Mouse (Mus musculus): ENCODE data around the gene Epb41l1. TPM values are rescaled to one million over a fixed set of nuclear protein-coding genes. Genes with fewer than 3 reads are reported as not detected.

Epb41l1 gene
- polyA plus RNA-seq, 1 experiment from 2014 or later: 1.2 TPM

GRCm38 (mm10) chr2:156540991-156541390 is 120.3 kb downstream of the Epb41l1 start:
- ATAC-seq (ENCODE audit: extremely low read depth, insufficient number of reproducible peaks, low FRiP score, low TSS enrichment): no peak
- H3K9ac ChIP-seq: no peak overlapping the region
- peaks cover 12% of the 10 kb centered on the region for H3K36me3 ChIP-seq
- peaks cover 5% of the 10 kb centered on the region for H3K4me1 ChIP-seq
- no peaks in the 10 kb centered on the region for H3K27me3 ChIP-seq (replicated peaks)
- H3K9me3 ChIP-seq: no peaks in the 10 kb centered on the region
- 78% methylated on average over 7 of the region's 7 CpGs for WGBS
- no peak overlapping the region for H3K4me2 ChIP-seq
- H3K4me3 ChIP-seq: no peak overlapping the region
- H3K27ac ChIP-seq (replicated peaks): no peak overlapping the region

GRCm38 (mm10) chr2:156542410-156542809 is 121.7 kb downstream of the Epb41l1 start:
- Histone ChIP-seq H3K27ac (replicated peaks) (no peak overlapping the region), H3K4me1 (peaks cover 9% of the 10 kb centered on the region), H3K9ac (no peak overlapping the region), H3K36me3 (peaks cover 12% of the 10 kb centered on the region), H3K4me3 (no peak overlapping the region), H3K9me3 (no peaks in the 10 kb centered on the region), H3K4me2 (no peak overlapping the region), H3K27me3 (replicated peaks) (no peaks in the 10 kb centered on the region)
- 75% methylated on average over 8 of the region's 8 CpGs for WGBS
- ATAC-seq (ENCODE audit: extremely low read depth, insufficient number of reproducible peaks, low FRiP score, low TSS enrichment): no peak

GRCm38 (mm10) chr2:156543804-156544203 is 123.1 kb downstream of the Epb41l1 start:
- Histone ChIP-seq H3K9me3 (no peaks in the 10 kb centered on the region), H3K4me1 (peaks cover 18% of the 10 kb centered on the region), H3K27ac (replicated peaks) (no peak overlapping the region), H3K4me3 (no peak overlapping the region), H3K36me3 (peaks cover 9% of the 10 kb centered on the region), H3K4me2 (no peak overlapping the region), H3K9ac (no peak overlapping the region), H3K27me3 (replicated peaks) (no peaks in the 10 kb centered on the region)
- 65% methylated on average over 3 of the region's 3 CpGs for WGBS
- ATAC-seq (ENCODE audit: extremely low read depth, insufficient number of reproducible peaks, low FRiP score, low TSS enrichment): no peak

- H3K36me3 ChIP-seq: peaks cover 23% of the 10 kb centered on the region
- peak within 1 kb of the TSS; percentile 94 for H3K9ac ChIP-seq
- H3K4me1 ChIP-seq: peaks cover 18% of the 10 kb centered on the region
- ATAC-seq (ENCODE audit: extremely low read depth, insufficient number of reproducible peaks, low FRiP score, low TSS enrichment): no peak
- peak within 1 kb of the TSS; percentile 79 for H3K4me2 ChIP-seq
- peak within 1 kb of the TSS; percentile 89 for H3K4me3 ChIP-seq
- H3K27me3 ChIP-seq (replicated peaks): no peaks in the 10 kb centered on the region
- H3K9me3 ChIP-seq: no peaks in the 10 kb centered on the region
- WGBS: 5% methylated on average over 39 of the region's 39 CpGs
- peak within 1 kb of the TSS; percentile 66 for H3K27ac ChIP-seq (replicated peaks)
Observed at GRCm38 (mm10) chr2:156547123-156547891, 126.6 kb downstream of the Epb41l1 start, which contains the start of gene Aar2. Aar2 (plus strand) TSS chr2:156547584.

GRCm38 (mm10) chr2:156552421-156552820 is 131.7 kb downstream of the Epb41l1 start:
- peaks cover 68% of the 10 kb centered on the region for H3K36me3 ChIP-seq
- no peak overlapping the region for H3K4me2 ChIP-seq
- no peak overlapping the region for H3K9ac ChIP-seq
- no peak for ATAC-seq (ENCODE audit: extremely low read depth, insufficient number of reproducible peaks, low FRiP score, low TSS enrichment)
- WGBS: 83% methylated on average over 4 of the region's 4 CpGs
- no peaks in the 10 kb centered on the region for H3K27me3 ChIP-seq (replicated peaks)
- H3K27ac ChIP-seq (replicated peaks): no peak overlapping the region
- peaks cover 8% of the 10 kb centered on the region for H3K4me1 ChIP-seq
- H3K9me3 ChIP-seq: no peaks in the 10 kb centered on the region
- no peak overlapping the region for H3K4me3 ChIP-seq

DNA sequence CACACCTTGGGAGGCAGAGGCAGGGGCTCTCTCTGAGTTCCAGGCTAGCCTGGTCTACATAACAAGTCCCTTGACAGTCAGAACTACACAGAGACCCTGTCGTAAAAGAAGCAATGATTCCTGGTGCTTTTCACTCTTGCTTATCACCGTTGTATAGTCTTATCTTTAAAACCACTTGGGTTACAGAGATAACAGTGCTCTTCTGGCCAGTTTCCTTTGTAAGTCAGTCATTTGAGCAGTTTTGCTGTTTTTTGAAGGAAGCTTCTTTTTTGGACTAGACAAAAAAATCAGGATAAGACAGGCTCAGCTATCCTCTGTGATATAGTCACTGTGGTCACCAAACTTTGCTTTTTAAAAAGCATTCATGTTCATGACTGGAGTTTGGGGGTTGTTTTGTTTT is 141.1 kb downstream of the Epb41l1 start:
- no peaks in the 10 kb centered on the region for H3K9me3 ChIP-seq
- no peak overlapping the region for H3K27ac ChIP-seq (replicated peaks)
- peaks cover 70% of the 10 kb centered on the region for H3K36me3 ChIP-seq
- no peaks in the 10 kb centered on the region for H3K27me3 ChIP-seq (replicated peaks)
- no peak overlapping the region for H3K4me3 ChIP-seq
- 19% methylated on average over 2 of the region's 2 CpGs for WGBS
- no peak for ATAC-seq (ENCODE audit: extremely low read depth, insufficient number of reproducible peaks, low FRiP score, low TSS enrichment)
- H3K4me2 ChIP-seq: no peak overlapping the region
- no peak overlapping the region for H3K9ac ChIP-seq
- no peaks in the 10 kb centered on the region for H3K4me1 ChIP-seq

GRCm38 (mm10) chr2:156563557-156563956 is 142.8 kb downstream of the Epb41l1 start:
- Histone ChIP-seq H3K27ac (replicated peaks) (no peak overlapping the region), H3K36me3 (peaks cover 70% of the 10 kb centered on the region), H3K27me3 (replicated peaks) (no peaks in the 10 kb centered on the region), H3K9ac (no peak overlapping the region), H3K4me3 (no peak overlapping the region), H3K4me2 (no peak overlapping the region), H3K9me3 (no peaks in the 10 kb centered on the region), H3K4me1 (no peaks in the 10 kb centered on the region)
- WGBS: 75% methylated on average over 5 of the region's 5 CpGs
- ATAC-seq (ENCODE audit: extremely low read depth, insufficient number of reproducible peaks, low FRiP score, low TSS enrichment): no peak

DNA sequence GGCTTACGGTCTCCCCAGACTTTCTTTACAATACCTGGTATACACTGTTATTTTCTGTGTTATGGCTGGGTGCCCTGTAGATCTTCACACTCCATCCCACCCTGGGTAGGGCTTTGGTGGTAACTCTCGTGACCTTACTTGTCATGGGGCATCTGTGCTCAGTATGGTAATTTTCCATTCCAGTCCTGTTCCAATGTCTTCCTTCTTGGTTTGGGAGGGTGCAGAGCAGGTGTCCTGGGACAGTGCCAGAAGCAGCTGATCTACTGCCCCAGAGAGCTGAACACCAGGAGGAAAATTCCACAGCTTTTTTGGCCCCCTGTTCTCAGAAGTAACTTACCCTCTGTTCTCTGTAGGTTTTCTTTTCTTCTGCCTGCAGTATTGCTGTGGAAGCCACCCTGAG is 145.8 kb downstream of the Epb41l1 start:
- Histone ChIP-seq H3K27ac (replicated peaks) (no peak overlapping the region), H3K4me1 (no peaks in the 10 kb centered on the region), H3K36me3 (peaks cover 52% of the 10 kb centered on the region), H3K9ac (no peak overlapping the region), H3K4me3 (no peak overlapping the region), H3K4me2 (no peak overlapping the region), H3K27me3 (replicated peaks) (no peaks in the 10 kb centered on the region), H3K9me3 (no peaks in the 10 kb centered on the region)
- WGBS: 90% methylated on average over 2 of the region's 2 CpGs
- ATAC-seq (ENCODE audit: extremely low read depth, insufficient number of reproducible peaks, low FRiP score, low TSS enrichment): no peak

GRCm38 (mm10) chr2:156568647-156569046 is 147.9 kb downstream of the Epb41l1 start:
- Histone ChIP-seq H3K9me3 (no peaks in the 10 kb centered on the region), H3K4me2 (no peak overlapping the region), H3K27me3 (replicated peaks) (no peaks in the 10 kb centered on the region), H3K4me1 (no peaks in the 10 kb centered on the region), H3K36me3 (peaks cover 39% of the 10 kb centered on the region), H3K9ac (no peak overlapping the region), H3K4me3 (no peak overlapping the region), H3K27ac (replicated peaks) (no peak overlapping the region)
- ATAC-seq (ENCODE audit: extremely low read depth, insufficient number of reproducible peaks, low FRiP score, low TSS enrichment): no peak
- WGBS: 88% methylated on average over 7 of the region's 7 CpGs

- Histone ChIP-seq H3K4me3 (no peak overlapping the region), H3K36me3 (peaks cover 37% of the 10 kb centered on the region), H3K9ac (no peak overlapping the region), H3K9me3 (no peaks in the 10 kb centered on the region), H3K27me3 (replicated peaks) (no peaks in the 10 kb centered on the region), H3K4me1 (no peaks in the 10 kb centered on the region), H3K27ac (replicated peaks) (no peak overlapping the region), H3K4me2 (no peak overlapping the region)
- no peak for ATAC-seq (ENCODE audit: extremely low read depth, insufficient number of reproducible peaks, low FRiP score, low TSS enrichment)
- 89% methylated on average over 3 of the region's 3 CpGs for WGBS
Observed at GRCm38 (mm10) chr2:156569261-156569660, 148.6 kb downstream of the Epb41l1 start.

GRCm38 (mm10) chr2:156571521-156571920 is 150.8 kb downstream of the Epb41l1 start:
- peaks cover 27% of the 10 kb centered on the region for H3K36me3 ChIP-seq
- H3K9ac ChIP-seq: no peak overlapping the region
- H3K27ac ChIP-seq (replicated peaks): no peak overlapping the region
- no peaks in the 10 kb centered on the region for H3K4me1 ChIP-seq
- H3K9me3 ChIP-seq: no peaks in the 10 kb centered on the region
- no peak overlapping the region for H3K4me3 ChIP-seq
- no peak for ATAC-seq (ENCODE audit: extremely low read depth, insufficient number of reproducible peaks, low FRiP score, low TSS enrichment)
- WGBS: 71% methylated on average over 6 of the region's 6 CpGs
- no peaks in the 10 kb centered on the region for H3K27me3 ChIP-seq (replicated peaks)
- H3K4me2 ChIP-seq: no peak overlapping the region
